Mouse (Mus musculus) spleen, adult 2 months (tissue): ENCODE results near the gene Fam155a.

Experiments
- CTCF ChIP-seq: fragments of 200-500 bp; IDR thresholded peaks from 2 replicates; pipeline ENCODE4 v1.5.1; 2011; ENCODE audit warnings: mild to moderate bottlenecking, inconsistent platforms; ENCODE audit not compliant: insufficient read depth, insufficient read length, insufficient replicate concordance; ENCODE audit errors: extremely low read depth
- POLR2A ChIP-seq: fragments of 200-500 bp; IDR thresholded peaks from 2 replicates; pipeline ENCODE4 v1.6.1; 2011; ENCODE audit warnings: low read depth, low read length, inconsistent platforms

DNA sequence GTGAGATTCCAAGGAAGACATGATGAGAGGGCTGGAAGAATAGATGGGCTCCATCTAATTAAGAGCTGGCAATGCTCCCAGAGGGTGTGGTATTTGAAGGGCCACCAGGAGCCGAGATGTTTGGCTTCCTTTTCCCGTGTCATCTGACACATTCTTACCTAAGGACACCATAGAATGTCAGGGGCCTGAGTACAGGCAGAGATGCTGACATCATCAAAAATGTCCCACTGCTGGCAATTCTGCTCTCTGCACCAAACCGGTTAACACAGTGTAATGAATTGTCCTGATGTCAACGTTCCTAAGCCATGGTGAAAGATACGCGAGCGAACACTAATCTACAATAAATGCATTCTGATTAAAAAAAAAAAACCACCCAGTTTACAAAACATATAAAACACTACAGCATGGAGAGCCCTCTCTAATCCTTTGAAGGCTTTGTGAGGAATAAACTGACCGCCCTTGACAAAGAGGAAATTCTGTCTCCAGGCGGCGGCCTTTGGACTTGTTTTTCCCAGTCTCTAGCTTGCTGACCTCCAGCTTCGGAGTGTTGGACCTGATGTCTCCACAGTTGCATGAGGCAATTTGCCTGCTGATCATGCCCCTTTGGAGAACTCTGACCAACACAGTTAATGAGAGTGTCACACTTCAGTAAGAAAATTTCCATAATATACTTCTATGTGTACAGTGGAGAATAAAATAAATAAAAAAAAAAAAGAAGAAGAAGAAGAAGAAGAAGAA lies 338.2 kb downstream of the Fam155a start:
- TF ChIP-seq POLR2A: no peak
- TF ChIP-seq CTCF: no peak
